Comparison of ENCODE assay signal across 22 mouse cellular contexts in the genomic region with DNA sequence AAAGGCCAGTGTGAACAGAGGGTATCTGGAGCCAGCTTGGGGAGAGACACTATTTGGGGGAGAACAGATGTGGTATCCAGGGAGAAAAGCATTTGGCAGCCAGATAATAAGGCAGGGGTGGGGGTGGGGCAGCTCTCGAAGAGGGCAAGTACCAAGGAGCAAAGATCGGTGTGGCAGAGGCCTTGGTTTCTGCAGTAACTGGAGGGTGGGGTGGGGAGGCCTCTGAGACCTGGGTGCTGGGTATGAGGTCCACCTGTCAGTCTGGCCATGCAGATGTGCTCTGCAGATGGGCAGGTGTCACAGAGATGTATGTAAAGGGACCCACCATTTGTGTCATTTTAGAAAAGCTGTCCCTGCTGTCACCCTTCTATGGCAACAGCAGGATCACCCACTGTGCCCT. TPM values are rescaled to one million over a fixed set of nuclear protein-coding genes. Genes with fewer than 3 reads are reported as not detected.
"Had no signal": no experiment of that assay in that cellular context is flagged by ENCODE, and none has a peak within 500 bp of the region (broad histone marks: within the 10 kb centered on the region; RNA-seq: fewer than 3 reads in every experiment).

No protein-coding gene starts in this region.

- H3K4me2 ChIP-seq: limb, embryonic 13.5 days; liver, embryonic 11.5 days; lung, embryonic 15.5 days; midbrain, embryonic 11.5 days; midbrain, embryonic 15.5 days; neural tube, embryonic 12.5 days had no signal

- DNase-seq: left cerebral cortex, postnatal 4 days; lung, postnatal 14 days; spleen, adult 18-20 months; thymus, adult 18-20 months; thymus, postnatal 14 days had no signal

- H3K36me3 ChIP-seq: limb, embryonic 13.5 days; lung, embryonic 15.5 days; midbrain, embryonic 15.5 days; neural tube, embryonic 12.5 days had no signal

- H3K9me3 ChIP-seq: limb, embryonic 13.5 days; lung, embryonic 15.5 days; midbrain, embryonic 15.5 days had no signal

- ATAC-seq: hindbrain, postnatal 0 days; midbrain, embryonic 15.5 days had no signal

- H3K27ac ChIP-seq: hindbrain, postnatal 0 days; limb, embryonic 13.5 days; lung, embryonic 15.5 days; macrophage; midbrain, embryonic 15.5 days; neural tube, embryonic 12.5 days had no signal

- H3K9ac ChIP-seq: lung, embryonic 15.5 days; midbrain, embryonic 15.5 days; neural tube, embryonic 12.5 days had no signal

- H3K4me3 ChIP-seq: limb, embryonic 13.5 days; lung, embryonic 15.5 days; megakaryocyte, embryonic 14.5 days; midbrain, embryonic 15.5 days; neural tube, embryonic 12.5 days had no signal

- H3K4me1 ChIP-seq: lung, embryonic 15.5 days; megakaryocyte, embryonic 14.5 days; midbrain, embryonic 15.5 days had no signal

- H3K27me3 ChIP-seq: limb, embryonic 13.5 days; lung, embryonic 15.5 days; midbrain, embryonic 15.5 days; neural tube, embryonic 12.5 days had no signal

RNA-seq across cellular contexts. Expression of gene 1700016D06Rik, which starts 8.0 kb away (rescaled TPM):
- total RNA-seq: hindbrain, postnatal 0 days; layer of hippocampus, postnatal 14 days; left cerebral cortex, adult 18-20 months; left cerebral cortex, postnatal 10 days; left cerebral cortex, postnatal 4 days; monocyte, adult 5-6 weeks; neutrophil, adult 5-6 weeks had no signal
- polyA plus RNA-seq: hindbrain, postnatal 0 days; intestine, embryonic 14.5 days; liver, embryonic 11.5 days; liver, embryonic 16.5 days; lung, embryonic 15.5 days; macrophage; midbrain, embryonic 11.5 days; midbrain, embryonic 15.5 days; neural tube, embryonic 12.5 days; stomach, embryonic 14.5 days had no signal
